Mouse (Mus musculus) testis, postnatal 10 days (tissue): ENCODE measurements around the gene Tpst1.
"Not testable (repeated sequence)": the region's sequence is repeated elsewhere in the genome, so short reads cannot be mapped to it uniquely, and the experiment has no call there.

Experiments
- DNase-seq: peaks from one replicate; pipeline ENCODE4 v3.0.0; 2021; ENCODE audit warnings: low spot score

Tpst1 gene

DNA sequence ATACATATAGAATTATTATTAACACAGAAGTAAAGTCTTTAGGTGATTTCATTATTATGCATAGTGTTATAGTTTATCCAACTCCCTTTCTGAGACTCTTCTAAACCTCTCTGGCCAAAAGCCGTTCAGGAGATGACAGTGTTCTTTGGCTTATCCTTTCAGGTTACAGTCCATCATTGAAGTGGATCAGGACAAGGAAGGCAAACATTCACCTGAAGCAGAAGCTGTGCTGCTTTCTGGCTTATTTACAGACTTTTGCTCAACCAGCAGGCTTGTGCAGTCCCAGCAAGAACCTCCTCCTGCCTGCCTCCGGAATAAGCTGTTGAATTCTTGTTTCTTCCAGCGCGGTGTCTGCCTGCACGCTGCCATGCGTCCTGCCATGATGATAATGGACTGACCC lies at the start of gene Tpst1:
Tpst1 (plus strand) TSS at position 301 of the 400 bp plus-strand sequence.
- DNase-seq, result no peak

DNA sequence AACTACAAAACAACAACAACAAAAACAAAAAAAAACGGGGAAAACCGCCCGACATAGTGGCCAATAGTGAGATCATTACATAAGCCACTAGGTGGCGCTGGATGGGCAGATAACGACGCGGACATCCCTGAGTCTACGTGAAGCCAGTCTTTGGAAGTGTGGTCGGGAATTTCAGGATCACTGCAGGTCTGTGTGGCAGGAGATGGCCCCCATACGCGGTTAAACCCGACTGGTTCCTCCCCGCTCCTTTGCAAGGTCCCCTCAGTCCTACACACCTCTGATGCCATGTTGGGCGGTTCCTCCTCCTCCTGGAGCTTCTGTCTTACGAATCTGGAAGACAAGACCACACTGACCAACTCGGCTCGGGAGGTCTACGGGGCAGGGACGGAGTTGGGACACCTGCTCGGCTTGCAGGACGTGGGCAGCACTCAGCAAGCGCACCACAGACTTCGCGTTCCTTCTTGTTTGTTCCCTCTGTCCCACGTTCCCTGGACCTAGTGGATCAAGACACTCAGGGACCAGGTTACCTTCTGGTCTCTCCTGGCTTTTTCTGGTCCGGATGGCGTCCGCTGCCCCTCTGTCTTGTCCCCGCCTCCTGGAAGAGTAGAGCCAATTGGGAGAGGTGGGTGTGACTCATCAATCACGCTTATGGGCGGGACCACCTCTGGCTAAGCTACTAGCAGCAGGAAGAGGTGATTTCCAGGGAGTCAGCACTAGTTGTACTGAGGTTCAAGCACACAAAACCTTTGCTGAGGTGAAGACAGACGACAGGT lies 49.2 kb upstream of the Tpst1 start:
- DNase-seq, result peak; percentile 86

DNA sequence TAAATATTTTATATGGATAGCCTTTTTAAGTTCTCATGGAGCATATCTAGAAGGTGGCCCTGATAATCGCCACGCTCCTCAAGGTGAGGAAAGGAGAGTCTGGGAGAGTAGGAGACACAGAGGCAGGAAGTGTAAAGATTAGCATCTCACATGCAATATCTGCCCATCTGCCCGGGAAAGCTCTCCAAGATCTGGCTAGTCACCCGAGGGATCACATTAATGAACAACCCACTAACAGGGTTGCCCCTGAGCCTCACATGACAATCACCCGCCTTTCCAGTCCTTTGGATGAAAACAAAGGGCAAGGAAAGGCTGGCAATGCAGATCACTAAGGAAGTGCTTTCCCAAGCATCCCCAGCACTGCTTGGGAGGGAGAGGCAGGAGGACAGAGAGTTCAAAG lies 46.0 kb upstream of the Tpst1 start:
- no peak for DNase-seq

DNA sequence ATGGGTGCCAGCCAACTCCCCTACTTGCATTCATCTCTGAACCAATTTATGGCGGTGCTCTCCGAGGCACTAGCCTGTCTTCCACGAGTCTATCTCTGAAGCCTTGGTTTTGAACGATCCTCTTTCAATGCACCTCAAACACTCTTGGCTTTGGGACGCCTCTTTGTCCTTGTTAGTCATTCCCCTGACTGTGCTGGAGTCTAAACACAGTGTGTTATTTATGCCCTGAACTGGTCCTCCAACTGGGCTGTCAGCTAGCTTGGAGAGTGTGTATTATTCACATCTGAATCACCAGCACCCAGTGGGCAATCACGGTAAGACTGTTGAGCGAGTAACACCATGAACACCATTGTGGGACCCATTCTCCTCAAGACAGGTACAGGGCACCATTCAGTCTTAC lies 45.4 kb upstream of the Tpst1 start:
- no peak for DNase-seq

DNA sequence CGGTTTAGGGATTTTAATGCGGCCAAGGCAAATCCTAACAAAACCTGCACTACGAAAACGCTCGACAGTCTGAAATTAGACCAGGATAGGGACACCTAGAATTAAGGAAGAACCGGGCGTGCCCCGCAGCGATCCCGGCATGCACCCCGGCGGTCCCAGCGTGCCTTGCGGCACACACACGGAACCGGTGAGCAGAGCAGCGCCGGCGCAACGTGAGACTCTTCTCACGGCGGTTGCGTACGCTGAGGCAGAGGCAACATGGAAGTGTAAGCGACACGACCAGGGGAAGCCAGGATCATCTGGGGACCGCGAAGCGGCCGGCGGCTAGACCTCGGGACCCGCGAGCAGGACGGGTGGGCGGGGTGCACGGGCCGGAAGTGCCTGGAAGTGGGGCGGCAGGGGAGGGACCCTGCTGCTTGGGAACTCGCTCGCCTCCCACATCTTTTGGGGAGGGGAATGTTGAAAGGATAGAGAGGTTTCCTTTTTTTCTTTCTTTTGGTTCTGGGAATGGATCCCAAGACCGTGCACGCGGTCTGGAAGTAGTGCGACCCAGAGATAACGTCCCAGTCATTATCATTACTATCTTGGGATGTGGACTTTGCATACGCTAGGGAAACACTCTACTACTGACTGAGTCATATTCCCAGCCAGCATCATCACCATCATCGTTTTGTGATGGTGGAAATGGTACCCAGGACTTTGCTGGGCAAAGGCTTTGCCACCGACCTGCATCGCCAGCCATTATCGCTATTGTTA lies 43.8 kb upstream of the Tpst1 start, which contains the start of the genes Asl and Crcp:
Asl (minus strand) TSS at position 106 of the 756 bp plus-strand sequence.
Crcp (plus strand) TSS at position 149 of the 756 bp plus-strand sequence.
- DNase-seq, result peak; percentile 91

DNA sequence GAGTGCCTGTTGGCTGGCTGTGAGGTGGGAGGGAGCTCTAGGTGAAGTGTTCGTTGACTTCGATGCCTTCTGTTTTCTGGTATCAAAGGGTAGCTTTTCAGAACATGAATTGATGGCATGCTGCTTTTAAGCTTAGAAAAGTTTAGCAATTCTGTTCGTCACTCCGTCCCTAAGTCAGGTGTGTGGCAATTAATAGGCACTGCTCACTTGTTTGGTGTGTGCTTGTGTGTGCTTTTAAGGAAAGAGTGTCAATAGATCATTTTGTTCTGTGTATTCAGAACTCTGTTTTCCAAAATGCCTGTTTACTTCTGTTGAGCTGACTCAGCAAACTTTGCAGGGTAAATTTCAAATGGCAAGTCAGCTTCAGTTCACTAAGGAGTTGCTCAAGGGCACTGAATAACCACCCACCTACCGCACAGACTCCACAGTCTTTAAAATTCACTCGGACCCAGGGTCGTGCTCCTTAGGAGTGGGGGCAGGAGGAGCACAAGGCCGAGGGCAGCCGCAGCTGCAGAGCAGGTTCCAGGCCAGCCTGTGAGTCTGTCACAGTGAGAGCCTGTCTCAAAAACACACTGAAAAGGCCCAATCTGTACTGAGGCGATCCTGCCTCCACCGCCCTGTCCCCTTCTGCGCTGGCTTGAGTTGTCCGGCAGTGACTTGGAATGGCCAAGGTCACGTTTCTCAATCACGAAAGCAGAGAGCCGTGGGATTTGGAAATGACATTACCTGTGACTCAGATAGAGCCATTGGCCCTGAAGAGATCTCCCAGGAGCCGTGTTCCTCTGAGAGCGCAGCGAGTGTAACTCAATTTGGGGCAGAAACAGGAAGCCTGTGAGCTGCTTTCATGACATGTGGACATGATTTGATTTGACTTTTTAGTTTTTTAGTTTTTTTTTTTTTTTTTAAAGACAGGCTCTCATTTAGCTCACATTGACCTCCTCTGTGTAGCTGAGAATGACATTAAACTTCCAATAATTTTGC lies 41.4 kb upstream of the Tpst1 start:
- peak; percentile 38 for DNase-seq

DNA sequence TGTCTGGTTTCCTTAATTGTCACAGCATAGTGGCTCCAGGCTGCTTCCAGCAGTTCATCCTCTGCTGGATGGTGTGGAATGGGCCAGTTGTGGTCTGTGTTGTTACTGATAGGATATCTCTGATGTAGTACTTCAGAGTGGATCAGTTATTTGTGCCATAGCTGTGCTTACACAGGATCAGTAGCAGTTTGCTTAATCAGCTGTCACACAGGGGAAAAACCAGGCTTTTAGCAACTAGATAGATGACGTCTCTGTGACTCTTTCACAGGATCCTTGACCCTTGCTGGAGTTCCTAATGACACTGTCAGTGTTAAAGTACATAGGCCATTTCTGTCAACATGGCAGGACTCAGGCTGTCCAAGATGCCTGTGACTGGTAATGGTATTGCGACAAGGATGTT lies 39.3 kb upstream of the Tpst1 start:
- no peak for DNase-seq

DNA sequence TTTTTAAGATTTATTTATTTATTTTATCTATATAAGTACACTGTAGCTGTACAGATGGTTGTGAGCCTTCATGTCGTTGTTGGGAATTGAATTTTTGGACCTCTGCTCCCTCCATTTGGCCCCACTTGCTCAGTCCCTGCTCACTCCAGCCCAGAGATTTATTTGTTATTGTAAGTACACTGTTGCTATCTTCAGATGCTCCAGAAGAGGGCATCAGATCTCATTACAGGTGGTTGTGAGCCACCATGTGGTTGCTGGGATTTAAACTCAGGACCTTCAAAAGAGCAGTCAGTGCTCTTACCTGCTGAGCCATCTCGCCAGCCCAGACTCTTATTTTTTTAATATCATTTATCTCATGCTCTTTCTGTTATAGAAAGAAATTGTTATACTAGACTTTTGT lies 36.8 kb upstream of the Tpst1 start:
- not testable (repeated sequence) for DNase-seq

DNA sequence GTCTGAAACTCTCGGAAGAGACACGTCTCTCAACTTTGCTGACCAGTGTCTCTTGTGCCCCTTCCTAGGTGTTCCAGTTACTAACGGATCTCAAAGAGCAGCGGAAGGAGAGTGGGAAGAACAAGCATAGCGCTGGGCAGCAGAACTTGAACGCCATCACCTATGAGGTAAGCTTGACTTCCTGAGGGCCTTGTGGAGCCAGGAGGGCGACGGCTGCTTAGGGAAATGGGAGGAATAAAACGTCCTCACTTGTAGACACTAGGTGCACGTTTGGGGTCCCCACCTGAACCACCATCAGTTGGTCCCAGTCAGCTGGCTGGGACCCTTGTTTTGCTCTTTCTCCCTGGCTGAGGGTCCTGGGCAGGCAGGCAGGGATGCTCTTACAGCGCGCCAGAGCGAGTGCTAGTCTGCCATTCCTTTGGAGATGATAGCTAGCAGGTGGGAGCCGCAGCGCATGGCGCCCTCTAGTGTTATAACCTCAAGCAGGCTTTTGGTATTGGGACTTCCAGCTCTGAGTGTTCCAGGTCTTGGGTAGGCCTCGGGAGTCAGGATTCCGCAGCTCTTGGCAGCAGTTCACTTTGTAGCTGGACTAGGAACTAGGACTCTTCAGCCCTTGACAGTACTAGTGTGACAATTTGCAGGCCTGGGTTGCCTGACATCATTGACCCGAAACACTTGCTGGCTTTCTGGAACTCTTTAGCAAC lies 35.2 kb upstream of the Tpst1 start:
- DNase-seq, result peak; percentile 77

DNA sequence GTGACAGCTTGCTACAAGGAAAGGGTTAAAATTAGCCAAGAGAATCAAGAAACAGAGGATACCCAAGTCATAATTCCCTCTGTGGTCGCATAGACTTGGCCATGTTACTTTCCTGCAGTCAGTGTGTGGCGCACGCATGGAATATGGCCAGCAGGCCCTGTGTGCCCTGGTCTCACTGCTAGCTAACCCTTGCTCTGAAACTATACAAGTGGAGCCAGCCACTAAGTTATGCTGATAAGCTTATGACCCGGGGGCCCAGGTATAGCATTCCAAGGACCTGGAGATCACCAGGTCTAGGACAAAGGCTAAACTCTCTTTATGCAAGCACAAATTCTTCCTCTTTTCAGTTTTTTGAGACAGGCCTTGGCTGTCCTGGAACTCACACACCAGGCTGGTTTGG lies 32.3 kb upstream of the Tpst1 start:
- no peak for DNase-seq

DNA sequence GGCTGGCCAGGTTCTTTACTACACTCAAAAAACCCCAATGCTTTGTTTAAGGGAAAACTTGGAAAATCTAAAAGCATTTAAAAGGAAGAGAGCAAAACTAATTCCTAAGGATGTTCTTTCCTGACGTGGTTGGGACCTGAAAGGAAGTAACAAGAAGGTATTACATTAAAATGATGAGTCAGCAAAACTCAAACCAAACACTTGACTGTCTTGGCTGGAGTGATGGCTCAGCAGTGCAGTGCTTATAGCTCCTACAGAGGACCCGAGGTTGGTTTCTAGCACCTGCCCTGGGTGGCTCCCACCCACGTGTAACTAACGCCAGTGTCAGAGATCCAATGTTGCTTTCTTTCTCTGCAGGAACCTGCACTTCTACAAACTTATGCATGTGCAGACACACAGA lies 31.9 kb upstream of the Tpst1 start:
- DNase-seq, result no peak

DNA sequence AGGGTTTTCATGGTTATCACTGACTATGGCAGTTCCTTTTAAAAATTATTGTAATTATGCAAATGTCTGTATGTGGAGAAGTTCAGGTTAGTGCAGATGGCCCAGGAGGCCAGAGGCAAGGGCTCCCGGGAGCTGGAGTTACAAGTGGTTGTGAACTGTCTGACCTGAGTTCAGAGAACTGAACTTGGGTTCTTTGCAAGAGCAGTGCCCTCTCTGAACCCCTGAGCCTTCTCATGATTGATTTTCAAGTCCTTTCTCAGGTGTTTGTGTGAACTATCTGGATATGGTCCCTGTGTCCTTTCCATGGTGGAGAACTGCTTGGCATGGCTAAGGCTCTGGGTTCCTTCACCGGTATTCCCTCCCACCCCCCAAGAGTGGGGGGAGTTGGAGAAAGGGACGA lies 29.4 kb upstream of the Tpst1 start:
- no peak for DNase-seq

DNA sequence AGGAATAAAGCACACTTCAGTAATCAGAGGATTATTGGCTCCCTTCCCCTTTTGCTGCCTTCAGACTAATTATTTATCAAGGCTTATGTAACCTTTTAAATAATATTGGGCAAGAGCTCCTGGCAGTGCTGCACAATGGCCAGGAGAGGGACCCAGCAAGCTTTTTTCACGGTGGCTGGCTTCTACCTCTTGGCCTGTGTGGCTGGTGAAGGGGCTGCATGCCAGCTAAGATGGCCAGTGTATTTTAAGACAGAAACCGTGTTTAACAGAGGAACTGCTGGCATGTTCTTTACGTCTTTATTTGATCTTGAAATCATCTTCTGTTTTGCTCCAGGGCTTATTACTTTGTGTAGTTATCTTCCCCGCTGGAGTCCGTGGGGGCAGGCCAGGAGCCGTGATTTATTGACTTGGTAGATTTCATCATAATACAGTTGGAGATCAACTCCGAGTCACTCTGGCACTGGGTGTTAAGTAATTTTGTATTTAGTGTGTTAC lies 28.9 kb upstream of the Tpst1 start:
- DNase-seq, result peak; percentile 69

DNA sequence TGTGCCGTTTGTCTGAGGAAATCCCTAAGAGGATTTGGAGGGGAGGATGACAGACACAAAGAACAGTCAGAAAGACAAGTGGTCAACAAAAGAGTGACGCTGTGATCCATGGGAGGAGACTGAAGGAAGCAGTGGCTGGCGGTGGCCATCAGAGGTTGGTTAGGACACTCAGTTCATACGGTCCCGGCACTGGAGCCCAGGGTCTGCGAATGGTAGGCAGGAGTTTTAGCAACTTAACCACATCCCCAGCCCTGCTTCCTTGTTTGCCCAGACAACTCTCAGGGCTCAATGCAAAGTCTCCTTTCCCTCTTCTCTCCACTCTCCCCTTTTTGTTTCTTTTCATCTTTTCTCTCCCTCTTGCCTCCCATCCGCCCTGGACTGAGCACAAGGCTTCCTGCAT lies 27.0 kb upstream of the Tpst1 start:
- peak; percentile 37 for DNase-seq

DNA sequence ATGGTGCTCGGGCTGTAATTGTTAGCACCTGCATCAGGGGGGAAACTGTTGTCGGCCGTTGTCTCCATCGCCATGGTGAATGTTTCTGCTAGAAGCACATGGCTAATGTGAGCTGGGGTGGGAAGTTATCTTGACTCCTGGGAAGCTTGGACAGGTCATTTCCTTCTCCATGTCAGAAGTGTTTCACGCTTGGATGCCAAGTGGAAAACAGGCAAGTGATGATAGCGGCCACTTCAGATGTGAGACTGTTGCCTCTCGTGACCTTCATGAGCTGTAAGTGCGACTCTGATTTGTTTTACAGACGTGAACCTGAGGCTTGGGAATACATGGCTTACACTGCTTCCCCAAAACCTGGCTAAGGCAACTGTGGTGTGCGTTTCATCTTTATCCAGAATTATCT lies 26.5 kb upstream of the Tpst1 start:
- no peak for DNase-seq

DNA sequence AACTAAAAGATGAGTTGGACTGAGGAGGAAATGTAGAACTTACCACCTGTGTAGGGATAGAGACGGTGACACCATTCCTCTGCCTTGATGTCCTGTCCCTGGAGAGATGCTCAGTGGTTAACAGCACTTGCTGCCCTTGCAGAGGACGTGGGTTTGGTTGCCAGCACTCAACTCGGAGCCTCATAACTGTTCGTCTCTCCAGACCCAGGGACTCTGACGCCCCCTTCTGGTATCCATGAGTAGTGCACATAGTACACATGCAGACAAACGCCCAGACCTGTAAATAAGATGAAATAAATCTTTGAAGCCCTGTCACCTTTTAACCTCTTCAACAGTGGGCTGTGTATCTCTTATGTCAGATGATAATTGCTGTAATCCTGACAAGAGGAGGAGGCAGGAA lies 26.1 kb upstream of the Tpst1 start:
- no peak for DNase-seq

DNA sequence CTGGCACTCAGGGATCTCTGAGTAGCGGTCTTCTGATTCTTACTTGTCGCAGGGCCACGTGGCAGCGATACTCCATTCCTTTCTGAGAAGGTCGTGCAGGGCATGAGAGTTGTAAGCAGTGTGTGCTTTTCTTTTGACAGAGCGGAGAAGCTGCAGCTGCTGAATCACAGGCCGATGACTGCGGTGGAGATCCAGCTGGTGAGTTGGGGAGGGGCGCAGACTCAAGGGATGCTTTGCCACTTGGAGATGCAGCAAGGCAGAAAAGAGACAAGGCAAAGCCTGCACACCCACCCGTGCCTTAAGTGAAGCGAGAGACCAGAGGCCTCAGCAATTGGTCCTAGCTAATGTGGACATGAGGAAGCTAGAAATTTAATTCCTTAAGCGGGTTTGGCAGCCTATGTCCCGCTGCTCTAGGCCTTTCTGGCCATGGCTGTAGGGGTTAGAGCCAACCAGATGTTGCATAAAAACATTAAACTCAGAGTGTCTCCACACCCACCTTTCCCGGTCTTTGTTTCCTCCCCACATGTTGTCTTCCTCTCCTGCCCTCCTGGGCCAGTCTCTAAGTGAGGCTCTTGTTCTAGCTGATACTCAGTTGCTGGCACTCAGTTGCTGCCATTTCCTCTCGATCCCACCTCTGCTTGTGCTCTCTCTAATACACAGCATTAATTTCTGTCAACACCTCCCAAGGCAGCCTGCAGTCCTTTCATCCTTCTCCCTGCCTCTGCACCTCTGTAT lies 24.2 kb upstream of the Tpst1 start:
- DNase-seq, result peak; percentile 62

DNA sequence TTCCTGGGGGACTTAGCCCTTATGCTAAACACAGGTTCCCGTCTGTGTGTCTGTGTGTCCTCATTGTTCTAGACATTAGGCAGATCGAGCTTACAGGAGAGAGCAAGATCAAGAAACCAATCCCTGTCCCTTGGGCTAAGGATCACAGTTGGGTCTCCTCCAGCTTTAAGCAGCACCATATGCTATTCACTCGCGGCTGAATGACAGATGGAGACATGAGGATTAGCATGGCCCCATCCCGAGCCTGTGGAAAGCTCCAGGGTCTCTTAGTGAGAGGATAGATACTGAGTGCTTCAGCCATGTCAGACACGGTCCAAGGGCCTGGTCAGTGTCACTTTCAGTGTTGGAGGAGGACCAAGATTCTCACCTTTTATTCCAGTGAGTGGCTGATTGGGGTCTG lies 22.7 kb upstream of the Tpst1 start:
- DNase-seq, result no peak

DNA sequence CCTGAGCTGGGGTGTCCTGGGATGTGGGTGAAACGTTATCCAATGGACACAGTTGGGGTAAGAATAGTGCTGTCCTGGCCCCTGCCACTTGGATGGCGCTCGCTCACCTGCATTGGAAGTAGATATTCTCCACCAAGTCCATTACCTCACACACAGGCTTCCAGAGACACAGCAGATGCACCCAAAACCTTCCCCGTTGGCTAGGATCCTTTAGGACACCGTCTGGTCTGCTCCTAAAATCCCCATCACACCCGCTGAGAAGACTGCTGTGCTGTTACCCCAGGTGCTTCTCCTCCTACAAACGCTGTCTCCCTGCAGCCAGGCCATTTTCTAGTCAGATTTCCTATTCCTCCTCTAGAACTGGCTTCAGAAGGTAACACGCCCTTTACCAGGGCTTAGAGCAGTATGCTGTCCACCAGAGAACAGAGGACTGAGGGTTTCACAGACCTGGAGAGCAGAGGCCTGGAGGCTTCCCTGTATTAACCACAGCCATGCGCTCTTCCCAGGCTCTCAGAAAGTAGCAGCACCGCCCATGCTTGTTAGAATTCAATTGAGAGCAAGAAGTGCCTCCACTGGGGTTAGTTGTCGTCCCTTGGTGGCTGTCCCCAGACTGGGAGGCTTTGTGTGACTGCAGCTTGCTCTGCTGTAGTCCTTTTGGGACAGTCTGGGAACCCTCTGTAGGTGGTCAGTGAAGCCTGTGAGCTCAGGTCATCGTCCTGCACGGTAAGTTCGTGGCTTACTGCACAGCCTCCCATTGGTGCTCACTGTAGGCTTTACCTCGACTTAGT lies 21.9 kb upstream of the Tpst1 start:
- no peak for DNase-seq

DNA sequence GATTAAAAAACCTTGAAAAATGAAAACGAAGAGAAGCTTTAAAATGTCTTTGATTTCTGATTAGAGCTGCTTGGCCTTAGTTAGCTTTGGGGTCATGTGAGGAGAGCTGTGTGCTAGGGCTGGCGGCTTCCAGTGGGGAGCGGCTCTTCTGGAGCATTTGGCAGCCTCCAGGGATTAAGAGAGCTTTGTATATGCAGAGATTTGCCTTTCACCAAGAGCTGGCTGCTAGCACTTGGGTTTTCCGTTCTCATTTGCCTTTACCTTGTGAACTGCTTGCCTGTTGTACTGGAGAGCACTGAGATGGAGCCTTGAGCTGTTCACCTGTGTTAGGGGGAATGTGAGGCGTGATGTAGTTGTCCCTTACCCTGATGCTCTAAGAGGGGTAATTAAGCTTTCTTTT lies 20.6 kb upstream of the Tpst1 start:
- DNase-seq, result no peak
